Comparison of ENCODE assay signal across 15 mouse cellular contexts in the genomic region with DNA sequence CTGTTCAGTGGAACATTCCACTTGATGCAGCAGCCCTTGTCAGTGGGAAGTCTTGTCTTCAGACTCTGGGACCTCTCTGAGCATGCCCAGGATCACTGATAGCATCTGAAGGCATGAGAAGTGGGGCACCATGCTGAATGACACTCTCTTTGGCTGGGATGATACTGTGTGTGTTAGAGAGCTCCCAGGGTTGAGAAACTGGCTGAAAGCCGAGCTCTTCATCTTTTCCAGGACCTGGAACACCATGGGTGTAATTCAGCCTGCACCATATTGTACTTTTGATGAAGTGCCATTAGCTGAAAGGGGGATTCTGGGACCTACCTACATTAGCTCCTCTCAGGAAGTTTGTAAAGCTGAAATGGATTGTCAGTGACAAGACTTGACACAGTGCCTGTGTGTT.
DNase-seq lines count a peak whose midpoint lies in the region; ATAC-seq and TF ChIP-seq lines count a peak whose summit lies in the region.
"Had no signal": no experiment of that assay in that cellular context is flagged by ENCODE, and none has a peak within 500 bp of the region (broad histone marks: within the 10 kb centered on the region; RNA-seq: fewer than 3 reads in every experiment).

No protein-coding gene starts in this region.

- WGBS in hindbrain, postnatal 0 days, result 63% methylated on average over 1 of the region's 1 CpGs
- 76% methylated on average over 1 of the region's 1 CpGs for WGBS in hindbrain, embryonic 13.5 days

- H3K4me1 ChIP-seq in hindbrain, postnatal 0 days (ENCODE audit: insufficient read depth, low read length), result no peaks in the 10 kb centered on the region
- 0 out of 2 replicates have a peak, but pooled peaks cover 5% of the 10 kb centered on the region for H3K4me1 ChIP-seq in hindbrain, embryonic 13.5 days (replicated peaks)
- H3K4me1 ChIP-seq: limb, embryonic 10.5 days; neural tube, embryonic 12.5 days had no signal

- ATAC-seq in hindbrain, postnatal 0 days, result peak; percentile 24; the same call in 1 of the 2 replicates
- ATAC-seq in hindbrain, embryonic 13.5 days (ENCODE audit: low FRiP score), result no peak
- ATAC-seq in CD4-positive, CD25-positive, alpha-beta regulatory T cell, adult 4 months, result no peak
- ATAC-seq: midbrain, embryonic 16.5 days; Patski had no signal

- H3K27ac ChIP-seq in hindbrain, postnatal 0 days, result no peak overlapping the region
- no peak overlapping the region for H3K27ac ChIP-seq in hindbrain, embryonic 13.5 days
- H3K27ac ChIP-seq: heart, embryonic 15.5 days; limb, embryonic 10.5 days; liver, embryonic 14.5 days; neural tube, embryonic 12.5 days had no signal

- H3K4me2 ChIP-seq in hindbrain, postnatal 0 days (ENCODE audit: low read depth, low read length), result no peak overlapping the region
- H3K4me2 ChIP-seq in hindbrain, embryonic 13.5 days, result no peak overlapping the region
- H3K4me2 ChIP-seq: heart, embryonic 15.5 days; neural tube, embryonic 12.5 days had no signal

- TF ChIP-seq CTCF in hindbrain, postnatal 0 days (IDR thresholded peaks at IDR 0.05; ENCODE audit: low read depth), result no peak

- no peak overlapping the region for H3K9ac ChIP-seq in hindbrain, postnatal 0 days (replicated peaks; ENCODE audit: low read length)
- no peak overlapping the region for H3K9ac ChIP-seq in hindbrain, embryonic 13.5 days
- H3K9ac ChIP-seq: heart, embryonic 15.5 days; liver, embryonic 14.5 days; neural tube, embryonic 12.5 days had no signal

- H3K36me3 ChIP-seq in hindbrain, postnatal 0 days (ENCODE audit: insufficient read depth, low read length), result no peaks in the 10 kb centered on the region
- no peaks in the 10 kb centered on the region for H3K36me3 ChIP-seq in hindbrain, embryonic 13.5 days
- H3K36me3 ChIP-seq: heart, embryonic 15.5 days; limb, embryonic 10.5 days; neural tube, embryonic 12.5 days had no signal

- H3K27me3 ChIP-seq in hindbrain, postnatal 0 days (ENCODE audit: insufficient read depth, low read length), result no peaks in the 10 kb centered on the region
- H3K27me3 ChIP-seq in hindbrain, embryonic 13.5 days, result no peaks in the 10 kb centered on the region
- H3K27me3 ChIP-seq: heart, embryonic 15.5 days; neural tube, embryonic 12.5 days; Patski had no signal

- DNase-seq in cerebellum, adult 11-12 months, result peak; percentile 40
- no peak for DNase-seq in cerebellum, postnatal 4 days (ENCODE audit: low spot score in 2 of 2)
- no peak for DNase-seq in hindbrain, postnatal 0 days (ENCODE audit: low spot score)
- DNase-seq in brain, adult 2 months (ENCODE audit: low read depth, low spot score), result peak; percentile 81
- DNase-seq in cerebellum, postnatal 14 days, result peak; percentile 43 to 68
- no peak for DNase-seq in left cerebral cortex, adult 8-10 months (ENCODE audit: low spot score in 2 of 2)
- DNase-seq: right cerebral cortex, postnatal 25 days had no signal

- H3K9me3 ChIP-seq in hindbrain, postnatal 0 days (ENCODE audit: low read length), result no peaks in the 10 kb centered on the region
- H3K9me3 ChIP-seq in hindbrain, embryonic 13.5 days, result no peaks in the 10 kb centered on the region
- H3K9me3 ChIP-seq: heart, embryonic 15.5 days; limb, embryonic 10.5 days; neural tube, embryonic 12.5 days had no signal

- H3K4me3 ChIP-seq in hindbrain, postnatal 0 days (ENCODE audit: low read length), result no peak overlapping the region
- H3K4me3 ChIP-seq in hindbrain, embryonic 13.5 days, result no peak overlapping the region
- H3K4me3 ChIP-seq: heart, embryonic 15.5 days; limb, embryonic 10.5 days; neural tube, embryonic 12.5 days had no signal

Comparison
In these comparisons a context has a peak if more than half of its experiments do, and no peak if none do; other contexts are left out.
1. DNase-seq: peak in cerebellum, adult 11-12 months (single experiment), brain, adult 2 months (single experiment) and cerebellum, postnatal 14 days (2 of 2); none in cerebellum, postnatal 4 days (0 of 2), hindbrain, postnatal 0 days (single experiment) and left cerebral cortex, adult 8-10 months (0 of 2).